Mouse (Mus musculus) ES-E14 (cell line): ENCODE results near the gene Tpo. TPM values are rescaled to one million over a fixed set of nuclear protein-coding genes. Genes with fewer than 3 reads are reported as not detected.

ENCODE experiments used
- DNase-seq: peaks from one replicate; pipeline ENCODE4 v3.0.0-alpha.2; 2013; ENCODE audit warnings: low read depth, low spot score
- H3K27ac ChIP-seq: 2 replicates; pipeline ENCODE4 v1.5.1; 2012; ENCODE audit warnings: low read depth, mild to moderate bottlenecking, low read length, moderate library complexity, mixed read lengths; ENCODE audit not compliant: poor library complexity, insufficient read depth, severe bottlenecking
- H3K36me3 ChIP-seq: 2 replicates; pipeline ENCODE4 v1.6.1; 2012; ENCODE audit warnings: mild to moderate bottlenecking, low read length, moderate library complexity, mixed read lengths; ENCODE audit not compliant: control insufficient read depth, poor library complexity, insufficient read depth, severe bottlenecking
- H3K4me1 ChIP-seq, 2 experiments: fragments of 150-350 bp in 1 of 2; sonication (generic) in 1 of 2; 2 replicates each; pipeline ENCODE4 v1.6.1; 2012; ENCODE audit warnings: low read length in 2 of 2, mild to moderate bottlenecking in 1 of 2, mixed read lengths in 1 of 2; ENCODE audit not compliant: control insufficient read depth in 2 of 2, insufficient read depth in 2 of 2, poor library complexity in 1 of 2
- H3K4me3 ChIP-seq, 2 experiments: fragments of 150-350 bp in 1 of 2; sonication (generic) in 1 of 2; 2 replicates each; pipeline ENCODE4 v1.5.1; 2012; ENCODE audit warnings: low read length in 2 of 2, low read depth in 1 of 2, mild to moderate bottlenecking in 1 of 2, mixed read lengths in 1 of 2; ENCODE audit not compliant: insufficient read depth in 1 of 2, poor library complexity in 1 of 2, severe bottlenecking in 1 of 2
- H3K9ac ChIP-seq: 2 replicates; pipeline ENCODE4 v1.6.1; 2012; ENCODE audit warnings: low read depth, mild to moderate bottlenecking, low read length, mixed read lengths; ENCODE audit not compliant: poor library complexity, insufficient read depth, severe bottlenecking
- H3K9me3 ChIP-seq: fragments of 150-350 bp; sonication (generic); 2 replicates; pipeline ENCODE4 v1.6.1; 2012; ENCODE audit warnings: low read depth, mild to moderate bottlenecking, low read length; ENCODE audit not compliant: control insufficient read depth, insufficient read depth
- CHD2 ChIP-seq: IDR thresholded peaks from 2 replicates; pipeline ENCODE4 v1.6.1; 2014; ENCODE audit warnings: mild to moderate bottlenecking, low read depth, low read length, inconsistent platforms
- HCFC1 ChIP-seq: IDR thresholded peaks from 2 replicates; pipeline ENCODE4 v1.6.1; 2012; ENCODE audit warnings: low read length, inconsistent platforms, borderline replicate concordance; ENCODE audit not compliant: insufficient read depth
- MAFK ChIP-seq: IDR thresholded peaks from 2 replicates; pipeline ENCODE4 v1.6.1; 2014; ENCODE audit warnings: mild to moderate bottlenecking, low read depth, low read length, inconsistent platforms; ENCODE audit not compliant: insufficient read depth
- ZC3H11A ChIP-seq: IDR thresholded peaks from 2 replicates; pipeline ENCODE4 v1.6.1; 2012; ENCODE audit warnings: low read depth, mild to moderate bottlenecking, inconsistent platforms, low read length, borderline replicate concordance
- ZNF384 ChIP-seq: IDR thresholded peaks from 2 replicates; pipeline ENCODE4 v1.6.1; 2012; ENCODE audit warnings: low read depth, low read length, inconsistent platforms
- in situ Hi-C, 2 experiments: fragments of 600-800 bp; cut with MboI; formaldehyde crosslinking; loops; one replicate each; pipeline ENCODE4 v1.15.1; 2025; ENCODE audit warnings: low sequenced_read_pairs in 2 of 2, inconsistent platforms in 1 of 2; ENCODE audit not compliant: unreplicated experiment in 2 of 2
- total RNA-seq: library from RNA; depleted of rRNA; stranded (reverse); fragments of 300-350 nt; gene quantifications from 2 replicates; pipeline ENCODE4 v1.2.3, GENCODE M21; 2012

Gene Tpo
- total RNA-seq, 1 experiment = 0.31 TPM

GRCm38 (mm10) chr12:30027721-30028340 lies 104.6 kb downstream of the Tpo start:
- H3K36me3 ChIP-seq = no peaks in the 10 kb centered on the region
- no peak for DNase-seq
- no peak overlapping the region for H3K9ac ChIP-seq
- H3K4me1 ChIP-seq = no peaks in the 10 kb centered on the region
- in situ Hi-C loops = loop anchor here in 1 of 2 experiments (10.0 to 25.0 kb wide), 2 partner anchors 113 to 559 kb away; partner anchors contain the start of gene Tmem18
- H3K4me3 ChIP-seq = no peak overlapping the region
- no peaks in the 10 kb centered on the region for H3K9me3 ChIP-seq
- H3K27ac ChIP-seq = no peak overlapping the region
- TF ChIP-seq ZC3H11A (no peak), CHD2 (no peak), MAFK (no peak), HCFC1 (no peak), ZNF384 (no peak)

GRCm38 (mm10) chr12:30024264-30024825 lies 108.1 kb downstream of the Tpo start:
- Histone ChIP-seq H3K4me1 (no peaks in the 10 kb centered on the region), H3K9me3 (no peaks in the 10 kb centered on the region), H3K9ac (no peak overlapping the region), H3K27ac (no peak overlapping the region), H3K36me3 (no peaks in the 10 kb centered on the region), H3K4me3 (no peak overlapping the region)
- no peak for DNase-seq
- TF ChIP-seq ZC3H11A (no peak), MAFK (no peak), ZNF384 (no peak), HCFC1 (no peak), CHD2 (no peak)
- in situ Hi-C loops = loop anchor here in 1 of 2 experiments (10.0 kb wide), 1 partner anchor 110 kb away; no protein-coding TSS in a partner anchor

GRCm38 (mm10) chr12:30023491-30023890 lies 108.9 kb downstream of the Tpo start:
- H3K4me3 ChIP-seq = no peak overlapping the region
- no peak overlapping the region for H3K9ac ChIP-seq
- H3K36me3 ChIP-seq = no peaks in the 10 kb centered on the region
- H3K27ac ChIP-seq = no peak overlapping the region
- TF ChIP-seq CHD2 (no peak), ZC3H11A (no peak)
- no peak for DNase-seq
- no peaks in the 10 kb centered on the region for H3K9me3 ChIP-seq
- no peaks in the 10 kb centered on the region for H3K4me1 ChIP-seq
- in situ Hi-C loops = loop anchor here in 1 of 2 experiments (10.0 kb wide), 1 partner anchor 109 kb away; no protein-coding TSS in a partner anchor

GRCm38 (mm10) chr12:30020447-30020846 lies 112.0 kb downstream of the Tpo start:
- Histone ChIP-seq H3K9me3 (no peaks in the 10 kb centered on the region), H3K9ac (no peak overlapping the region), H3K36me3 (no peaks in the 10 kb centered on the region), H3K27ac (no peak overlapping the region), H3K4me3 (no peak overlapping the region), H3K4me1 (no peaks in the 10 kb centered on the region)
- DNase-seq = no peak
- in situ Hi-C loops = loop anchor here in 1 of 2 experiments (10.0 kb wide), 1 partner anchor 106 kb away; no protein-coding TSS in a partner anchor
- TF ChIP-seq HCFC1 (no peak), ZNF384 (no peak), CHD2 (no peak), MAFK (no peak), ZC3H11A (no peak)

- no peaks in the 10 kb centered on the region for H3K4me1 ChIP-seq
- in situ Hi-C loops = no loop called here
- H3K27ac ChIP-seq = no peak overlapping the region
- no peaks in the 10 kb centered on the region for H3K9me3 ChIP-seq
- peaks cover 2% of the 10 kb centered on the region; the same call in 1 of the 2 replicates for H3K36me3 ChIP-seq
- H3K4me3 ChIP-seq = no peak overlapping the region
- no peak for DNase-seq
- TF ChIP-seq HCFC1 (no peak), ZC3H11A (no peak), CHD2 (no peak), ZNF384 (no peak), MAFK (no peak)
- no peak overlapping the region for H3K9ac ChIP-seq
These were observed 115.3 kb downstream of the Tpo start for GRCm38 (mm10) chr12:30017131-30017530.
